Mouse (Mus musculus) embryonic facial prominence, embryonic 13.5 days (tissue): Measurements from ENCODE around the gene Dennd1a. TPM values are rescaled to one million over a fixed set of nuclear protein-coding genes. Genes with fewer than 3 reads are reported as not detected.

Experiments
- ATAC-seq: fragments of 200-750 bp; cut with Nextera tagmentation; 2 replicates; pipeline ENCODE4 v1.8.0; 2017; ENCODE audit warnings: low read depth; ENCODE audit not compliant: insufficient number of reproducible peaks, insufficient read depth, low FRiP score, low TSS enrichment
- H3K27ac ChIP-seq: fragments of 300-500 bp; sonication (generic); 2 replicates; pipeline ENCODE4 v1.5.1; 2015; ENCODE audit warnings: moderate library complexity, mild to moderate bottlenecking, inconsistent platforms
- H3K27me3 ChIP-seq: fragments of 300-500 bp; sonication (generic); 2 replicates; pipeline ENCODE4 v1.6.1; 2015; ENCODE audit warnings: mild to moderate bottlenecking, inconsistent platforms
- H3K36me3 ChIP-seq: fragments of 300-500 bp; sonication (generic); 2 replicates; pipeline ENCODE4 v1.6.1; 2015; ENCODE audit warnings: mild to moderate bottlenecking, inconsistent platforms
- H3K4me1 ChIP-seq: fragments of 300-500 bp; sonication (generic); 2 replicates; pipeline ENCODE4 v1.6.1; 2015; ENCODE audit warnings: inconsistent platforms
- H3K4me2 ChIP-seq: fragments of 300-500 bp; sonication (generic); 2 replicates; pipeline ENCODE4 v1.6.1; 2015; ENCODE audit warnings: moderate library complexity, mild to moderate bottlenecking, inconsistent platforms
- H3K4me3 ChIP-seq: fragments of 300-500 bp; sonication (generic); 2 replicates; pipeline ENCODE4 v1.5.1; 2015; ENCODE audit warnings: mild to moderate bottlenecking, inconsistent platforms
- H3K9ac ChIP-seq: fragments of 300-500 bp; sonication (generic); 2 replicates; pipeline ENCODE4 v1.6.1; 2015; ENCODE audit warnings: mild to moderate bottlenecking, inconsistent platforms
- H3K9me3 ChIP-seq: fragments of 300-500 bp; sonication (generic); 2 replicates; pipeline ENCODE4 v1.6.1; 2016; ENCODE audit warnings: inconsistent platforms
- WGBS: fragments of 180-500 bp; shearing (Covaris S2); methylation state at CpG from one replicate; pipeline ENCODE4 v1.1.7; 2015; ENCODE audit warnings: mixed read lengths; 5-methylcytosine and 5-hydroxymethylcytosine counted together
- polyA plus RNA-seq: library from polyadenylated mRNA; unstranded; fragments of >200 nt; fragmentation: Nextera tagmentation; extraction: Ambion mirVana; gene quantifications from 2 replicates; pipeline ENCODE4 v1.2.1, GENCODE M21; 2015

The Dennd1a gene
- polyA plus RNA-seq, 1 experiment from 2014 or later, result 15.5 TPM

DNA sequence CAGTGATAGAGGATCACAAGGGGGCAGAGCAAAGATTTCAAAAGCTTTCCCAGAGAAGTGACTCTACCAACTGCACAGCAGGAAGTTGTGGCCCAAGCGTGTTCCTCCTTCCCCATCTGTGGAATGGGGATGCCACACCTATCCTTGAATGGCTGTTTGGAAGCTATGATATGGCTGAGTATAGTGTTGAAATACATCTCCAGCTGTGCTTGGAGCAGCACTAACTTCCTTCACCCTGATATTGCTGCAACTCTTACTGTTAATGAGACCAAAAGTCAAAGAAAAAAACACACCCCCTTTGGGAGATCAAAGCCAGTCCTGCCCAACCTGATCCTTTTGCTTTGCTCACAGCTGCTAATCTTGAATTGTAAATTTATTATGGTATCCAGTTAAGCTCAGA is 221.3 kb downstream of the Dennd1a start:
- WGBS, result 61% methylated on average over 1 of the region's 1 CpGs

DNA sequence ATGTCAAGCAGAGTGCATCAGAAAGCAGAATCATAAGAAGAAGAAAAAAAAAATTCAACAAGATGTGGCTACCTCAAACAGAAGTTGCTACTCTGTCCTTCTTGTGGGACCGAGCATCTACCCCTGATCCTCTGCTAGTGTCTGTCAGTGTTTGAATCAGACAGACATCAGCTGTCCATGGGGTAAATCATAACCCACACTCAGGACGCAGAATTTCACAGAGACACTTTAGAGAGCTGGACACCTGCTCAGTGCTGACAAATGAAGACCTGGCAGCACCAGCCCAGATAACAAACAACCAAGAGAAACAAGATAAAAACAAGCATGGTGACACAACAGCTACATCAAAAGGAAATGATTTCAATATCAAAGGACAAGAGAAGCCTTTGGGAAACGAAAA is 222.9 kb downstream of the Dennd1a start:
- H3K4me1 ChIP-seq, result peaks cover 8% of the 10 kb centered on the region; the same call in 1 of the 2 replicates
- H3K9me3 ChIP-seq, result no peaks in the 10 kb centered on the region
- no peak overlapping the region for H3K27ac ChIP-seq
- no peak for ATAC-seq
- 70% methylated on average over 3 of the region's 3 CpGs for WGBS
- no peaks in the 10 kb centered on the region for H3K27me3 ChIP-seq
- H3K4me3 ChIP-seq, result no peak overlapping the region
- H3K36me3 ChIP-seq, result no peaks in the 10 kb centered on the region
- H3K9ac ChIP-seq, result no peak overlapping the region
- no peak overlapping the region for H3K4me2 ChIP-seq

More for the DNA sequence above, 221.3 kb downstream of the Dennd1a start:
- Histone ChIP-seq H3K4me1 (peaks cover 8% of the 10 kb centered on the region; the same call in 1 of the 2 replicates), H3K27me3 (no peaks in the 10 kb centered on the region), H3K4me2 (no peak overlapping the region), H3K27ac (no peak overlapping the region), H3K9ac (no peak overlapping the region), H3K9me3 (no peaks in the 10 kb centered on the region), H3K4me3 (no peak overlapping the region), H3K36me3 (no peaks in the 10 kb centered on the region)
- ATAC-seq, result no peak

DNA sequence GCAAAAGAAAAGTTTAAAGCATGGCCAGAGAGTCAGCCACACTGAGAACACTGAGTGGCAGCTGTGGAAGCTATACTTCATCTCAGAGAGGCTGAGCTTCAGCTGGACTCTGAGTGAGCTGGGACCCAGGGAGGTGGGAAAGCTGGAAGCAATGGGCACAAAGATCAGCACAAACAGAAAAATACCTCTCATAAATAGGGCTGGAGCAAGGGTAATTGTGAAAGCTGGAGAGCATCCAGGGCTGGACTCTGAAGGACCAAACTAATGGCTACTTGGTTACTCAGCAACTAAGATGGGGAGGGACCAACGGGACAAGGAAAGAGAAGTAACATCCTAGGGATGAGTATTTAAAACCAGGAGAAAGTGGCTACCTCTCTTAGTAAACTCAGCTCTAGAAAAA is 225.0 kb downstream of the Dennd1a start:
- Histone ChIP-seq H3K27ac (no peak overlapping the region), H3K9ac (no peak overlapping the region), H3K4me3 (no peak overlapping the region), H3K27me3 (no peaks in the 10 kb centered on the region), H3K36me3 (no peaks in the 10 kb centered on the region), H3K9me3 (no peaks in the 10 kb centered on the region), H3K4me2 (no peak overlapping the region), H3K4me1 (no peaks in the 10 kb centered on the region)
- 53% methylated on average over 1 of the region's 1 CpGs for WGBS
- ATAC-seq, result no peak

DNA sequence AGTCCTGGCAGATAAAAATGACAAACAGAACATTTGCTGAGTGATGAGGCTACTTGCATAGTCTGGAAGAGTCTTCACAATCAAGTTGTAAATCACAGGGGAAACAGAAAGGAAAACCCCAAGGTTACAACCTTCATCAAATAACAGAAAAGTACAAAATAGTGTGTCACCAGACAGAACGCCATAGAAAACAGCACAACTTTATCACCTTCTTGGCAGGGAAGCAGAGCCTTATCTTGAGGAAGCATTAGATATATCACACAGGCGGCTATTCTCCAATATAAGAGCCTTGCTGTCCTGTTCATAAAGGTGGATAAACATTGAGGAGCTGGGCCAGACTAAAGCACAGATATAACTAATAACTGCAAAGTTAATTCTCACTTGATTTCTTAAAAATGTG is 225.7 kb downstream of the Dennd1a start:
- Histone ChIP-seq H3K27me3 (no peaks in the 10 kb centered on the region), H3K9ac (no peak overlapping the region), H3K36me3 (no peaks in the 10 kb centered on the region), H3K4me2 (no peak overlapping the region), H3K9me3 (no peaks in the 10 kb centered on the region), H3K4me3 (no peak overlapping the region), H3K4me1 (no peaks in the 10 kb centered on the region), H3K27ac (no peak overlapping the region)
- ATAC-seq, result no peak
- WGBS, result 90% methylated on average over 2 of the region's 2 CpGs

DNA sequence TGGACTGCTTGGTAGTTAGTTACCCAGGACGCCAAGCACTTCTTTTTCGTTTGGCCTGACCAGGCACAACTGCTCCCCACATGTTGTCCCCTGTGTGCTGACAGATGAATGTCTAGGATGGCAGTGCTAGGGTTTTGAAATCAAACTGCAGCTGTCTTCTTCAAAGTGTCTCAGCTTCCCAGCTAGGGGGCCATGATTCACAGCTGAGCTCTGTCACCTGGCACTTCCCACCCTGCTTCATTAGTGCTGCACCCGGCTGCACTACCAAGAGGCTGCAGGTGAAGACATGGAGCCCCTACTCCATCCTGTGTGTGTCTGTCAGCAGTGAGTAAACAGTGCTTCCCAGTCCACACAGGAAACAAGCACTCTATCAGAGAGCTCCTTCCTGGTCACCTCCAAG is 234.8 kb downstream of the Dennd1a start:
- Histone ChIP-seq H3K27me3 (no peaks in the 10 kb centered on the region), H3K36me3 (no peaks in the 10 kb centered on the region), H3K4me1 (peaks cover 9% of the 10 kb centered on the region), H3K4me2 (no peak overlapping the region), H3K9ac (no peak overlapping the region), H3K9me3 (no peaks in the 10 kb centered on the region), H3K4me3 (no peak overlapping the region), H3K27ac (peak overlapping the region; percentile 7; the same call in 1 of the 2 replicates)
- ATAC-seq, result no peak
- 59% methylated on average over 3 of the region's 3 CpGs for WGBS

DNA sequence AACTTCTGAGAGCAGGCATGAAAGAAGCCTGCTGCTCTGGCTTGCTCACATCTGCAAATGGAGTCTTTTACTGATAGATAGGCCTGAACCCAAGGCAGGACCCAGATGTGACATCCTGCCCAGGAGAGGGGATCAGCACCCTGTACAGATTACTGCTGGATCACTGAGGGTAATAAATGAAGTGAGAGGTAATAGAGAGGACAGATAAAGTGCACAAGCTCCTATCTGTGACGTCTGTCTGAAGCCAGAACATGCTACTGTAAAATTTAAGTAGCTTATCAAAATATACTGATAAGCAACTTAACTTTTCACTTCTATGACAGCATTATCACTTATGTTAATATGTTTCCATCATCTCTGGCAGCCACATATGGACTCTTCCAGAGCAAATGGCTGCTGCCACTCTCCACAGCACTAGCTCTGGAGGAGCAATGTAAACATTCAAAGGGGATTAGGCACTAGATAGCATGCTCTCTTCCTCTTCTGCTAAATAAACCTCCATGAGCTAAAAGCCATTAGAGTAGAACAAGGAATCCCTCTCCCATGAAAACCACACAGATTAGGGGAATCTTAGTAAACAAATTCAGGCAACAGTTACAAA is 235.6 kb downstream of the Dennd1a start:
- Histone ChIP-seq H3K4me3 (no peak overlapping the region), H3K27me3 (no peaks in the 10 kb centered on the region), H3K9ac (no peak overlapping the region), H3K27ac (no peak overlapping the region), H3K4me2 (no peak overlapping the region), H3K4me1 (peaks cover 9% of the 10 kb centered on the region), H3K36me3 (no peaks in the 10 kb centered on the region), H3K9me3 (no peaks in the 10 kb centered on the region)
- WGBS, result 62% methylated on average over 1 of the region's 1 CpGs
- ATAC-seq, result no peak

DNA sequence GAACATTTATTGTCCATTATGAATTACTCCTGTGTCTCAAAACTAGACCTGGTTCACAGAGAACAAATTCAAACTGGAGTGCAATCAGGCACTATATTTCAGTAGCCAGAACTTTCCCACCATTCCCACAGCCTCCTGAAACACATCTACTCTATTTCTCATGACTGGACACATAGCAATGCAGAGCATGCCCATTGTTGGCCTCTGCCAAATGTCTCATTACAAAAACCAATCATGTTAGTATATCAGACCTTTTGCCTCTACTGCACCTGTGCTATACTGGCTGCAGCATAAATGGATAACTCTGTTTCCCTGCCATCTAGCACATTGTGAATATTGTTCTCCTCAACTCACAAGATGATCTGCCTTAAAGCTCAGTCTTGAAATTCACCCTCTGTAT is 238.2 kb downstream of the Dennd1a start:
- Histone ChIP-seq H3K4me2 (no peak overlapping the region), H3K4me3 (no peak overlapping the region), H3K9ac (no peak overlapping the region), H3K36me3 (no peaks in the 10 kb centered on the region), H3K4me1 (peaks cover 19% of the 10 kb centered on the region), H3K9me3 (no peaks in the 10 kb centered on the region), H3K27ac (no peak overlapping the region), H3K27me3 (no peaks in the 10 kb centered on the region)
- ATAC-seq, result no peak

DNA sequence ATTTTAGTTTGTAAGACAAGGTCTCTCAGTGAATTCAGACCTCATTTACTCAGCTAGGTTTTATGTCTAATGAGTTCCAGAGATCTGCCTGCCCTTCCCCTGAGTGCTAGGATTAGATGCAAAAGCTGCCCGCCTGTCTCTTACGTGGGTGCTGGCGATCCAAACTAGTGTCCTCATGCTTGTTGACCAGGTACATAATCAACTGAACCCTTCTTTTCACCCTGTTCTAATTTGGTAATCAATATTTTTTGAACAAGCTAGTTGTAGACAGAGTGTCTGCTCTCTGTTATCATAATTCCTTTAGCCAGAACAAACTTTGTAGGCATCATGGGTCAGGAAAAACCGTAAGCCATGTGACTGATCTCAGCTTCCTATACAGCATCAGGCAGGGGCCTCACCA is 241.9 kb downstream of the Dennd1a start:
- Histone ChIP-seq H3K4me2 (no peak overlapping the region), H3K4me3 (no peak overlapping the region), H3K9me3 (no peaks in the 10 kb centered on the region), H3K4me1 (0 out of 2 replicates have a peak, but pooled peaks cover 10% of the 10 kb centered on the region), H3K9ac (no peak overlapping the region), H3K27ac (no peak overlapping the region), H3K36me3 (no peaks in the 10 kb centered on the region), H3K27me3 (no peaks in the 10 kb centered on the region)
- WGBS, result 42% methylated on average over 4 of the region's 4 CpGs
- no peak for ATAC-seq

DNA sequence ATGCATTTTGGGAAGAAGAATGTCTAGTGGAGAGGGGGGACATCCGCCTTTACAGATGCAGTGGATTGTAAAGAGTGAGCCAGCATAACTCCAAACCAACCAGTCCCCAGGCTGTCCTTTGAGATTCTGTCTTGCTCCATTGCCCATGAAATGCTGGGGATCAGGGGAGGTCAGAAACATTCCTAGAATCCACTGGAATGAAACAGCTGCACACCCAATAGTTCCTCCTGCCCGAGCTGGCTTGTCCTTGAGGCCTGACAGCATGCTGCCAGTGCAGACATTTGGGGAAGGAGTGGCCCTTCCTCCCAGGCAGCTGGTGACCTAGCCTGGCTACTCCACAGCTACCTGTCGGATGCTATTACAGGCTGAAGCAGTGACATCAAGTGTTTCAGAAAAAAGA is 246.3 kb downstream of the Dennd1a start:
- 34% methylated on average over 3 of the region's 3 CpGs for WGBS
- 0 out of 2 replicates have a peak, but pooled peaks cover 10% of the 10 kb centered on the region for H3K4me1 ChIP-seq
- no peaks in the 10 kb centered on the region for H3K36me3 ChIP-seq
- ATAC-seq, result no peak
- H3K27me3 ChIP-seq, result no peaks in the 10 kb centered on the region
- no peak overlapping the region for H3K27ac ChIP-seq
- no peak overlapping the region for H3K4me2 ChIP-seq
- no peak overlapping the region for H3K4me3 ChIP-seq
- no peaks in the 10 kb centered on the region for H3K9me3 ChIP-seq
- no peak overlapping the region for H3K9ac ChIP-seq

DNA sequence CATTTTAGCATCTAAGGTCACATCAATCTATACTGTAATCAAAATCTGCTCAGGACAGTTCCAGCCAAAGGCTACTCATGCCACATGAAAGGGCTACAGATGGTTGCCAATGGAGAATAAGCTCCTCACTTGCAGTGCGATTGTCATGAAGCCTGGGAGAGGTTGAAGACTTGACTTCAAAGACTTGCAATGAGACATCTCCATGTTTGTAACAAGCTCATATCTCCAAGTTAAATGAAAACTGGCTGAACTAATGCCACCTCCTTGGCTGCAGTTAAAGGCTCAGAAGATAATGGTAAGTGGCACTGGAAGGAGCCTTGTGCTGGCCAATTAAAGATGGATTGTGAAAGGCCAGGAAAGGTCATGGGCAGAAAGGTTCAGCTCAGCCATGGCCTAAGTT is 247.6 kb downstream of the Dennd1a start:
- ATAC-seq, result no peak
- no peak overlapping the region for H3K4me3 ChIP-seq
- no peaks in the 10 kb centered on the region for H3K9me3 ChIP-seq
- H3K9ac ChIP-seq, result no peak overlapping the region
- no peaks in the 10 kb centered on the region for H3K36me3 ChIP-seq
- no peaks in the 10 kb centered on the region for H3K27me3 ChIP-seq
- H3K4me1 ChIP-seq, result 0 out of 2 replicates have a peak, but pooled peaks cover 1% of the 10 kb centered on the region
- WGBS, result 93% methylated on average over 1 of the region's 1 CpGs
- H3K4me2 ChIP-seq, result no peak overlapping the region
- H3K27ac ChIP-seq, result no peak overlapping the region

DNA sequence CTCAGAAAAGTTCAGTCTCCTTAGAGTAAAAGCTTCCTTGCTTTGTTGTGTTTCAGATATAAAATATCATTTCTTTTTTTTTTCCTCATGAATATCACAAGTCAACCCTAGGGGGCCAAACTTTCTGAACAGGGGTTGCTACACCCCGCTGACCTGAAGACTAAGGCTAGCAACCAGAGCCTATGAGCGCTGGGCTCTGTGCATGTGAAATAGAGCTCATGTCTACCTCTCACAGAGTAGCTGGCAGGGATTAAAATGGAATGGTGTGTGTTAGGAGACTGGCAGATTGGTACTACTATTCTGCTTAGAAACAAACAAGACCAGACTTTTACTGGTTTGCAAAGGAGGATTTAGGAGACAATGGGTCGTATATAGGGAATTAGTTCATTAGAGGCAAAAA is 258.9 kb downstream of the Dennd1a start:
- no peak for ATAC-seq
- 85% methylated on average over 3 of the region's 3 CpGs for WGBS
- Histone ChIP-seq H3K4me2 (no peak overlapping the region), H3K27me3 (no peaks in the 10 kb centered on the region), H3K27ac (no peak overlapping the region), H3K4me1 (no peaks in the 10 kb centered on the region), H3K9ac (no peak overlapping the region), H3K4me3 (no peak overlapping the region), H3K36me3 (no peaks in the 10 kb centered on the region), H3K9me3 (no peaks in the 10 kb centered on the region)

DNA sequence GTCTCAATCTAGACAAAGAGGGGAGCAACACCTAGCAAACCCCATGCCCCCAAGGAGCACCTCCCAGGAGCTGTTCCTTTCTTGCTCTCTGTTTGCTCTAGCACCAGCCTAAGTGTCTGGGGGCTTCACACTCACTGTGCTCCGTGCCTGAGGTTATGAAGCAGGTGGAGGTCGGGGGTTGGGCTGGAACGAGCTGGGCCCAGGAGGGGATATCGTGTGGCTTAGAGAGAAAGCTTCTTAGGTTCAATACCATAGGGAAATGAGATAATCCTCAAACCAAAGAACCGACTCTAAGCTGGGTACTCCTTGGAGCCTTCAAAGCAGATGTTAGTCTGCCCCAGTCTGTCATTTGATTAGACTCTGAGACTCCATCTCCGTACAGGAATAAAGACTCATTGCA is 261.6 kb downstream of the Dennd1a start:
- no peak for ATAC-seq
- Histone ChIP-seq H3K9me3 (no peaks in the 10 kb centered on the region), H3K4me3 (no peak overlapping the region), H3K27me3 (no peaks in the 10 kb centered on the region), H3K9ac (no peak overlapping the region), H3K27ac (no peak overlapping the region), H3K4me1 (no peaks in the 10 kb centered on the region), H3K4me2 (no peak overlapping the region), H3K36me3 (no peaks in the 10 kb centered on the region)
- 19% methylated on average over 6 of the region's 6 CpGs for WGBS
